Mouse (Mus musculus) heart, postnatal 14 days (tissue): Measurements from ENCODE around the gene Fcrl5. TPM values are rescaled to one million over a fixed set of nuclear protein-coding genes. Genes with fewer than 3 reads are reported as not detected.
"Not testable (repeated sequence)": the region's sequence is repeated elsewhere in the genome, so short reads cannot be mapped to it uniquely, and the experiment has no call there.

Experiments
- DNase-seq, 2 experiments: peaks; one replicate each; pipeline ENCODE4 v3.0.0; 2021 to 2022
- intact Hi-C: fragments of 180-260 bp; cut with DNase I; formaldehyde crosslinking; loops from one replicate; pipeline ENCODE4 v1.15.1; 2025
- long read RNA-seq, 2 experiments: library from polyadenylated mRNA; stranded (forward); transcript quantifications; one replicate each; pipeline ENCODE4 v2.0.0; 2021
- total RNA-seq, 2 experiments: library from RNA; stranded (reverse); gene quantifications; 2 replicates each; pipeline ENCODE4 v1.2.3; 2021

Fcrl5 gene
- total RNA-seq, result not detected
- long read RNA-seq, experiment 1, result 0 reads
- long read RNA-seq, experiment 2, result 0 reads

GRCm38 (mm10) chr3:87435479-87435878, at the start of gene Fcrl5:
Fcrl5 (plus strand) TSS chr3:87435773.
- intact Hi-C loops, result no loop called here
- DNase-seq, result no peak

GRCm38 (mm10) chr3:87390935-87391334, 44.6 kb upstream of the Fcrl5 start:
- peak in 1 of 2 experiments; percentile 34 for DNase-seq
- intact Hi-C loops, result no loop called here

- no peak for DNase-seq
- intact Hi-C loops, result no loop called here
Observed at GRCm38 (mm10) chr3:87398809-87399208, 36.8 kb upstream of the Fcrl5 start.

- no peak for DNase-seq
- intact Hi-C loops, result no loop called here
Observed at GRCm38 (mm10) chr3:87399906-87400305, 35.7 kb upstream of the Fcrl5 start.

- intact Hi-C loops, result no loop called here
- no peak for DNase-seq
Observed at GRCm38 (mm10) chr3:87401321-87401720, 34.3 kb upstream of the Fcrl5 start.

- intact Hi-C loops, result loop anchor here (5.0 kb wide), 2 partner anchors 71 to 166 kb away; no protein-coding TSS in a partner anchor
- peak in 1 of 2 experiments; percentile 11 for DNase-seq
Observed at GRCm38 (mm10) chr3:87408171-87408570, 27.4 kb upstream of the Fcrl5 start.

- no peak for DNase-seq
- intact Hi-C loops, result loop anchor here (5.0 kb wide), 2 partner anchors 72 to 167 kb away; no protein-coding TSS in a partner anchor
Observed at GRCm38 (mm10) chr3:87409196-87409935, 26.2 kb upstream of the Fcrl5 start.

- intact Hi-C loops, result loop anchor here (2.0 to 5.0 kb wide), 3 partner anchors 83 to 152 kb away; no protein-coding TSS in a partner anchor
- no peak for DNase-seq
Observed at GRCm38 (mm10) chr3:87410605-87411004, 25.0 kb upstream of the Fcrl5 start.

GRCm38 (mm10) chr3:87411150-87411549, 24.4 kb upstream of the Fcrl5 start:
- intact Hi-C loops, result loop anchor here (2.0 to 5.0 kb wide), 3 partner anchors 84 to 151 kb away; no protein-coding TSS in a partner anchor

GRCm38 (mm10) chr3:87420645-87421044, 14.9 kb upstream of the Fcrl5 start:
- DNase-seq, result no peak
- intact Hi-C loops, result no loop called here

More at GRCm38 (mm10) chr3:87411150-87411549, 24.4 kb upstream of the Fcrl5 start:
- peak; percentile 51 to 68 for DNase-seq

GRCm38 (mm10) chr3:87422386-87422910, 13.1 kb upstream of the Fcrl5 start:
- no peak for DNase-seq
- intact Hi-C loops, result no loop called here

GRCm38 (mm10) chr3:87440586-87440985, 5.0 kb downstream of the Fcrl5 start:
- DNase-seq, result no peak
- intact Hi-C loops, result no loop called here

GRCm38 (mm10) chr3:87443968-87444367, 8.4 kb downstream of the Fcrl5 start:
- no peak for DNase-seq
- intact Hi-C loops, result no loop called here

- no peak for DNase-seq
- intact Hi-C loops, result no loop called here
Observed at GRCm38 (mm10) chr3:87465454-87465853, 29.9 kb downstream of the Fcrl5 start.

GRCm38 (mm10) chr3:87467011-87467410, 31.4 kb downstream of the Fcrl5 start:
- DNase-seq, result no peak
- intact Hi-C loops, result no loop called here

- DNase-seq, result no peak
- intact Hi-C loops, result no loop called here
Observed at GRCm38 (mm10) chr3:87467416-87467815, 31.8 kb downstream of the Fcrl5 start.

GRCm38 (mm10) chr3:87477948-87478347, 42.4 kb downstream of the Fcrl5 start:
- intact Hi-C loops, DNase-seq: not testable (repeated sequence)

- DNase-seq, intact Hi-C loops: not testable (repeated sequence)
Observed at GRCm38 (mm10) chr3:87478596-87478995, 43.0 kb downstream of the Fcrl5 start.

- intact Hi-C loops, result not testable (repeated sequence)
Observed at GRCm38 (mm10) chr3:87479230-87479629, 43.7 kb downstream of the Fcrl5 start.

GRCm38 (mm10) chr3:87487392-87487791, 51.8 kb downstream of the Fcrl5 start:
- intact Hi-C loops, result no loop called here
- no peak for DNase-seq

More at GRCm38 (mm10) chr3:87479230-87479629, 43.7 kb downstream of the Fcrl5 start:
- not testable (repeated sequence) for DNase-seq

GRCm38 (mm10) chr3:87487911-87488310, 52.3 kb downstream of the Fcrl5 start:
- intact Hi-C loops, result no loop called here
- DNase-seq, result no peak

- no peak for DNase-seq
- intact Hi-C loops, result loop anchor here (2.0 kb wide), 2 partner anchors 87 to 465 kb away; no protein-coding TSS in a partner anchor
Observed at GRCm38 (mm10) chr3:87498266-87498665, 62.7 kb downstream of the Fcrl5 start.
